Mouse (Mus musculus): ENCODE measurements around the gene Duoxa2. TPM values are rescaled to one million over a fixed set of nuclear protein-coding genes. Genes with fewer than 3 reads are reported as not detected.
"Not testable (repeated sequence)": the region's sequence is repeated elsewhere in the genome, so short reads cannot be mapped to it uniquely, and the experiment has no call there.

The Duoxa2 gene
- polyA plus RNA-seq, 1 experiment from 2014 or later = not detected

DNA sequence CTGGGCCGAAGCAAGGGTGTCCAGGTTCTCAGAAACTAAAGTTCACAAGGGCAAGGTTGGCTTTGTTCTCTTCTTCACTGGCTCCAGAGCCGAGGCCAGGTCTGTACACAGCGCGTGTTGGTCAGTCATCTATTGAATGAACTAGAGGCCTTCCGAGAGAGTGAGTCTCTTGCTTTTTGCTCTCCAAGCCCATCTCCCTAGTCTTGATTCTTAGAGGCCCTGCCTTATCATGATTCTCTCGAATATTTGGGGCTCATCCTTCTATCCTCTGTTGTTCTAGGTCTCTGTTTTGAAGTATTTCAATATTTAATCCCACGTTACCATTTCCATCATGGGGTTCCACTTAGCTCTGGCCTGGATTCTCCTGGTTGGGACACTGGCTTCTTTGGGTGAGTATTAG is 16.7 kb downstream of the Duoxa2 start, which contains the start of gene Duox1:
TSS of gene Duox1 (plus strand) at position 301 of the 400 bp plus-strand sequence.
- Histone ChIP-seq H3K36me3 (replicated peaks; ENCODE audit: insufficient read depth, low read length) (no peaks in the 10 kb centered on the region), H3K9ac (replicated peaks) (no peak within 1 kb of the TSS), H3K4me3 (ENCODE audit: low read depth, low read length) (no peak within 1 kb of the TSS), H3K27ac (ENCODE audit: low read depth) (no peak within 1 kb of the TSS), H3K9me3 (ENCODE audit: low read length) (no peaks in the 10 kb centered on the region), H3K4me1 (ENCODE audit: insufficient read depth) (peaks cover 8% of the 10 kb centered on the region), H3K27me3 (ENCODE audit: insufficient read depth, low read length) (peaks cover 51% of the 10 kb centered on the region), H3K4me2 (ENCODE audit: low read depth, low read length) (no peak within 1 kb of the TSS)
- ATAC-seq (no peak), DNase-seq (no peak)
- TF ChIP-seq EP300 (IDR thresholded peaks at IDR 0.05; ENCODE audit: low read depth) (no peak), CTCF (IDR thresholded peaks at IDR 0.05; ENCODE audit: low read depth) (no peak)
- WGBS (ENCODE audit: insufficient replicate concordance) = 76% methylated on average over 7 of the region's 7 CpGs

DNA sequence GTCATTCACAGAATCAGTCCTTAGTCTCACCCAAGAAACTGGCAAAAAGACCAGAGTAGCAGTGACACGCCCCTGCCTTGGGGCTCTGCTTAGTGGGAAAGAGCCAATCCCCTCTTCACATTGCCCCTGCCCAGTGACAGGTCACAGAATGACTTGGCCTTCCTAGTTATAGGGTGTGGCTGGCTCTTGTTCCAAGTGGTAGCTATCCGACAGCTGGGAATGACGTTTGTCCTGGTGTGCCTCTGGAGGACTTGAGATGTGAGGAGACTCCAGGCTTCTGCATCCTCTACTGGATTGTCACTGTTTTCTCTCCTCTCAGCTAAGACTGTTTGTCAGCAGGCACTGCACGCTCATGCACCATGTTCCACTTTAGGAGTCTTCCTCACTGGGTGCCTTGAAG is 18.7 kb downstream of the Duoxa2 start:
- Histone ChIP-seq H3K27me3 (ENCODE audit: insufficient read depth, low read length) (peaks cover 39% of the 10 kb centered on the region), H3K4me3 (ENCODE audit: low read depth, low read length) (no peak overlapping the region), H3K4me2 (ENCODE audit: low read depth, low read length) (no peak overlapping the region), H3K9me3 (ENCODE audit: low read length) (no peaks in the 10 kb centered on the region), H3K36me3 (replicated peaks; ENCODE audit: insufficient read depth, low read length) (no peaks in the 10 kb centered on the region), H3K27ac (ENCODE audit: low read depth) (no peak overlapping the region), H3K4me1 (ENCODE audit: insufficient read depth) (peaks cover 8% of the 10 kb centered on the region), H3K9ac (replicated peaks) (no peak overlapping the region)
- no peak for TF ChIP-seq CTCF (IDR thresholded peaks at IDR 0.05; ENCODE audit: low read depth)
- no peak for TF ChIP-seq EP300 (IDR thresholded peaks at IDR 0.05; ENCODE audit: low read depth)
- WGBS (ENCODE audit: insufficient replicate concordance) = 60% methylated on average over 4 of the region's 4 CpGs
- DNase-seq (no peak), ATAC-seq (no peak)

DNA sequence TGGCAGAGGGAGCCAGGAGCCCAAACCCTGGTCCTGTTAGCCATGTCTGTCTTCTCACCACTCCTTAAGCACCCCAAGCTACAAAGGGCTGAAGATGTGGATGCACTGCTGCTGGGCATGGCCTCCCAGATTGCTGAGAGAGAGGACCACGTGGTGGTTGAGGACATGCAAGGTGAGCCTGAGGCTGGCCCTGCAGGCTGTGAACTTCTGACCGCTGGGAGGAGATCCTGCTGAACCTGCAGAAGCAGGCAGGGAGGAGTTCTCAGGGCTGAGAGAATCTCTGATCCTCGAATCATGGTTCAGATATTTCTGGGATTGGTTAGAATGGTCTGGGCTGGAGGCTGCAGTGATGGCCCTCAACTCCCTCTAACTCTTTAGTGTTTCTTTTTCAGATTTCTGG is 25.3 kb downstream of the Duoxa2 start:
- H3K36me3 ChIP-seq (replicated peaks; ENCODE audit: insufficient read depth, low read length) = no peaks in the 10 kb centered on the region
- TF ChIP-seq EP300 (IDR thresholded peaks at IDR 0.05; ENCODE audit: low read depth) = no peak
- TF ChIP-seq CTCF (IDR thresholded peaks at IDR 0.05; ENCODE audit: low read depth) = no peak
- DNase-seq = no peak
- H3K27me3 ChIP-seq (ENCODE audit: insufficient read depth, low read length) = no peaks in the 10 kb centered on the region
- H3K4me3 ChIP-seq (ENCODE audit: low read depth, low read length) = no peak overlapping the region
- 50% methylated on average over 3 of the region's 3 CpGs for WGBS (ENCODE audit: insufficient replicate concordance)
- no peak overlapping the region for H3K4me2 ChIP-seq (ENCODE audit: low read depth, low read length)
- H3K9me3 ChIP-seq (ENCODE audit: low read length) = no peaks in the 10 kb centered on the region
- peaks cover 7% of the 10 kb centered on the region; the same call in 1 of the 2 replicates for H3K4me1 ChIP-seq (ENCODE audit: insufficient read depth)
- H3K9ac ChIP-seq (replicated peaks) = no peak overlapping the region
- H3K27ac ChIP-seq (ENCODE audit: low read depth) = no peak overlapping the region
- ATAC-seq = no peak

DNA sequence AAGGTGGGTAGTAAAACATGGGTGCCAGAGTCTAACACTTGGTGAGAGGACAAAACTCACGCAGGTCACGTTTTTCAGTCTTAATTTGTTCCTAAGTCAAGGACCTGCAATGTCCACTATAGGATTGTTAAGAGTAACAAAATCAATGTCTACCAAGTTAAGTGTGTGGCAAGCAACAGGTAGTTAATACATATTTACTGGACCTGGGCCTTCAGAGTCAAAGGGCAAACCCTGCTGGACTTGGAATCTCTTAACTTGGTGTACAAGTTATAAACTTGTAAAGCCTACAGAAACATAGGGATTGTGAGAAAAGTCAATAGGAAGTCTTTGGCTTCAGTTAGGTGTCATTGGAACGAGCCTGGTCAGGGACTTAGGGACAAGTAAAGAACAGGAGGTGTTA is 25.9 kb downstream of the Duoxa2 start:
- no peaks in the 10 kb centered on the region for H3K36me3 ChIP-seq (replicated peaks; ENCODE audit: insufficient read depth, low read length)
- no peak overlapping the region for H3K4me3 ChIP-seq (ENCODE audit: low read depth, low read length)
- no peak for TF ChIP-seq EP300 (IDR thresholded peaks at IDR 0.05; ENCODE audit: low read depth)
- no peak for TF ChIP-seq CTCF (IDR thresholded peaks at IDR 0.05; ENCODE audit: low read depth)
- no peak overlapping the region for H3K27ac ChIP-seq (ENCODE audit: low read depth)
- H3K4me1 ChIP-seq (ENCODE audit: insufficient read depth) = peaks cover 7% of the 10 kb centered on the region; the same call in 1 of the 2 replicates
- WGBS (ENCODE audit: insufficient replicate concordance) = 68% methylated on average over 3 of the region's 3 CpGs
- H3K4me2 ChIP-seq (ENCODE audit: low read depth, low read length) = no peak overlapping the region
- DNase-seq = no peak
- no peak for ATAC-seq
- no peak overlapping the region for H3K9ac ChIP-seq (replicated peaks)
- H3K9me3 ChIP-seq (ENCODE audit: low read length) = no peaks in the 10 kb centered on the region
- H3K27me3 ChIP-seq (ENCODE audit: insufficient read depth, low read length) = no peaks in the 10 kb centered on the region

DNA sequence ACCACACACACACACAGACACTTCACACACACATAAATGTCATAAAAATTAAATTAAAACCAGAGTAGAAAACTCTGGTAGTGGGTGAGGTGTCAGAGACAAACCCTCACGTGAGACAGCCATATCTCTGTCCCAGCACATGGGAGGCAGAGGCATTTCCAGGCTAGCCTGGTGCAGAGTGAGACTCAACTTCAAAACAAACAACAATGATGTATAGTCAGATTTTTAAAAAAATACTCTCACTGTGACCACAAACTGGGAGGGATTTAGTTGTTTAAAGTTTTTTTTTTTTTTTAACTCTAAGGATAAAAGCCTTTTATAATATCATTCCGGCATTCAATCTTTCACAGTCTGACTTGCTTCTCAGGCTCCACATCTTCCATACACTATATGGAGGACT is 26.7 kb downstream of the Duoxa2 start:
- DNase-seq = no peak
- Histone ChIP-seq H3K4me3 (ENCODE audit: low read depth, low read length) (no peak overlapping the region), H3K4me2 (ENCODE audit: low read depth, low read length) (no peak overlapping the region), H3K27ac (ENCODE audit: low read depth) (no peak overlapping the region), H3K27me3 (ENCODE audit: insufficient read depth, low read length) (no peaks in the 10 kb centered on the region), H3K9ac (replicated peaks) (no peak overlapping the region), H3K4me1 (ENCODE audit: insufficient read depth) (peaks cover 7% of the 10 kb centered on the region; the same call in 1 of the 2 replicates), H3K36me3 (replicated peaks; ENCODE audit: insufficient read depth, low read length) (no peaks in the 10 kb centered on the region), H3K9me3 (ENCODE audit: low read length) (no peaks in the 10 kb centered on the region)
- 61% methylated on average over 2 of the region's 2 CpGs for WGBS (ENCODE audit: insufficient replicate concordance)
- no peak for TF ChIP-seq EP300 (IDR thresholded peaks at IDR 0.05; ENCODE audit: low read depth)
- no peak for TF ChIP-seq CTCF (IDR thresholded peaks at IDR 0.05; ENCODE audit: low read depth)
- ATAC-seq = no peak

DNA sequence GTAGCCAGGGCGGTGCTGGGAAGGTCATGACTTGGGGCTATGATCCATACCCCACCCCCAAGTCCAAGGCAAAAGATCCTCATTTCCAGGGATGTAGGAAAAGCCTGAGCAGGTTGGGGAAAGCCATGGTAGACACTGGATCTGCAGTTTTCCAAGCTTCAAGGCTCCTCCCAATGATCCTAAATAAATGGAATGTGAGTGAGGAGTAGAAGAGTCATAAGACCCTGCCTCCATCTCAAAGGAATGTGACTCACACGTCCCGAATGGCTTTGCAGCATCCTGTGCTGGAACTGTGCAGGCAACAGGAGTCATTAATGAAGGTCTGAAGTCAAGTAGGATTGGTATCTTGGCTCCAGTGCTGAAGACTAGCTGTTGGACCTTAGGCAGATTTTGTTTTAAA is 29.3 kb downstream of the Duoxa2 start:
- H3K4me1 ChIP-seq (ENCODE audit: insufficient read depth) = peaks cover 7% of the 10 kb centered on the region; the same call in 1 of the 2 replicates
- H3K4me3 ChIP-seq (ENCODE audit: low read depth, low read length) = no peak overlapping the region
- ATAC-seq (no peak), DNase-seq (no peak)
- no peak overlapping the region for H3K9ac ChIP-seq (replicated peaks)
- no peaks in the 10 kb centered on the region for H3K27me3 ChIP-seq (ENCODE audit: insufficient read depth, low read length)
- no peak overlapping the region for H3K4me2 ChIP-seq (ENCODE audit: low read depth, low read length)
- 56% methylated on average over 3 of the region's 3 CpGs for WGBS (ENCODE audit: insufficient replicate concordance)
- TF ChIP-seq EP300 (IDR thresholded peaks at IDR 0.05; ENCODE audit: low read depth) = no peak
- TF ChIP-seq CTCF (IDR thresholded peaks at IDR 0.05; ENCODE audit: low read depth) = no peak
- H3K27ac ChIP-seq (ENCODE audit: low read depth) = no peak overlapping the region
- no peaks in the 10 kb centered on the region for H3K36me3 ChIP-seq (replicated peaks; ENCODE audit: insufficient read depth, low read length)
- no peaks in the 10 kb centered on the region for H3K9me3 ChIP-seq (ENCODE audit: low read length)

DNA sequence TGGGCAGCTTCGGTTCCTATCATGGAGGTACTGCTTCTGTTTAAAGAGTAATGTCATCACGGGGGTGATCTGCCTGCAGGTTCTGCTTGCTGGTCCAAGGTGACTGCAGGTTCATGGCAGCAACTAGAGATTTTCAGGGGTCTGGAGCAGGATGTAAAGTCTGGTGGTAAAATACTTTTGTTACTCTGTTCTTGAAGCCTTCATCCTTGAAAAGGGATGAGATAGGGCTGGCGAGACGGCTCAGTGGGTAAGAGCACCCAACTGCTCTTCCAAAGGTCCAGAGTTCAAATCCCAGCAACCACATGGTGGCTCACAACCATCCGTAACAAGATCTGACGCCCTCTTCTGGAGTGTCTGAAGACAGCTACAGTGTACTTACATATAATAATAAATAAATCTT is 31.6 kb downstream of the Duoxa2 start:
- H3K4me3 ChIP-seq (ENCODE audit: low read depth, low read length); H3K36me3 ChIP-seq (replicated peaks; ENCODE audit: insufficient read depth, low read length); H3K9ac ChIP-seq (replicated peaks); H3K4me2 ChIP-seq (ENCODE audit: low read depth, low read length); H3K27me3 ChIP-seq (ENCODE audit: insufficient read depth, low read length); H3K4me1 ChIP-seq (ENCODE audit: insufficient read depth); H3K9me3 ChIP-seq (ENCODE audit: low read length); DNase-seq; ATAC-seq; H3K27ac ChIP-seq (ENCODE audit: low read depth): not testable (repeated sequence)
- WGBS (ENCODE audit: insufficient replicate concordance) = 77% methylated on average over 4 of the region's 6 CpGs
